Mouse (Mus musculus): Measurements from ENCODE around the gene Eps8l2.

DNA sequence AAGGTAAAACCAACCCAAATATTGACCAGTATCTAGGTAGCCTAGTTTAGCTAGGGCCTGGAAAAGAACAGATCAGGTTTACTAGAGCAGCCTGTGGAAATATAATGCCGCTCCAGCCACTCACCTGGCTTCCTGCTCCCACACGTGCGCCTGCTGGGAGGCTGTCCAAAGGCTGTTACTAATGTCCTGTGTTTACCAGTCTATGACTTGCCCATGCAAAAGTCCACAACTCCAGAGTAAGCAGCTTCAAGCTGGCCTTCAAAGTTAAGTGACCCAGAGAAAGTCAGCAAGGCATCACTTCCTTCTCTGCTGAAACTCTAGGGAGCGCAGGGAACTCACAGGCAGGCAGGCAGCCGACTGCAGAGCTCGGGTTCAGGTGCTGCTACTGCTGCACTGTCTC, 6.7 kb upstream of the Eps8l2 start:
- TF ChIP-seq CTCF (IDR thresholded peaks at IDR 0.05; ENCODE audit: control insufficient read depth, insufficient read depth, insufficient read length) (no peak), MAX (IDR thresholded peaks at IDR 0.05) (no peak)

All from C2C12 (cell line).